Mouse (Mus musculus) G1E (cell line): Measurements from ENCODE around the gene Patz1.

ENCODE experiments used
- CTCF ChIP-seq: IDR thresholded peaks from 2 replicates; pipeline ENCODE4 v1.5.1; 2012; ENCODE audit warnings: low read depth, low read length, inconsistent platforms, mixed read lengths
- GATA2 ChIP-seq: IDR thresholded peaks from 2 replicates; pipeline ENCODE4 v1.6.1; 2012; ENCODE audit warnings: low read depth, low read length, inconsistent platforms, borderline replicate concordance
- TAL1 ChIP-seq: conservative IDR thresholded peaks from 2 replicates; pipeline ENCODE4 v1.6.1; 2012; ENCODE audit warnings: low read depth, low read length, inconsistent platforms, mixed read lengths

GRCm38 (mm10) chr11:3349343-3349695 lies 60.6 kb downstream of the Patz1 start:
- TF ChIP-seq CTCF (no peak), TAL1 (no peak), GATA2 (no peak)
